9 mouse cellular contexts compared by ENCODE assay signal in the genomic region with DNA sequence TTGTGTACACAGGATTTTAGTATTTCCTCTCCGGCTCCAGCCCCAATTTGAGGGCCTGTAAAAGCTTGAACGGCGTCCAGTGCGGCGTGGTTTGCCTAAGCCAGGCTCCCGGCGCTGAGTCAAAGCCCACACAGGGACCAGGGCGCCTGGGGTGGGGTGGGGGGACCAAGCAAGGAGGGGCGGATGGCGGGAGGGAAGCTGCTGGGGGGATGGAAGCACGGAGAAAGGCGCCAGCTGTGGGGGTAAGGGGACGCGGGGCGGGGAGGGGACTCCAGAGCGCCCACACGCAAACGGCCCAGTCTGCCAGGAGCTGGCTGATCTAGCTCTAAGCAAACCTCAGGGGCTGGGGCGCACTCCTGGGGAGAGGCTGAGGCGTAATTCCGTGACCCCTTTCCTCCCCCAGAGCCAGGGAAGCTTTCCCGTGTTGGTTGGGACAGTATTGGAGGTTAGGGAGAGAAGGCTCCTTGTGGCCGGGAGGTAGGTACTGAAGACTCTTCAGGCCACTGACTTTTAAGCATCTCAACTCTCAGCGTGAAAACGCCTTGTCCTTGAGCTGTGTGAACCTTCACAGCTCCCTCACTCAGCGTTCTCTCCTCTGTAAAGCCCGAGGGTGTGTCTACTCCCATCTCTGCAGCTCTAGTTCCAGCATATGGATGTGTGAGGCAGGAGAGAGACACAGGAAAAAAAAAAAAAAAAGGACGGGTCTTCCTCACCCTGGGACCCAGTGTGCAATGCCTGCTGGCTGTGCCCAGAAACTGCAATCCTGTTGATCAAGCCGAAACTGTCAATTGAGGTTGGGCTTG. TPM values are rescaled to one million over a fixed set of nuclear protein-coding genes. Genes with fewer than 3 reads are reported as not detected.
DNase-seq lines count a peak whose midpoint lies in the region; ATAC-seq lines count a peak whose summit lies in the region.
"Had no signal": no experiment of that assay in that cellular context is flagged by ENCODE, and none has a peak within 500 bp of the region (broad histone marks: within the 10 kb centered on the region; RNA-seq: fewer than 3 reads in every experiment).

No protein-coding gene starts in this region.

- H3K27me3 ChIP-seq in embryonic facial prominence, embryonic 12.5 days = peaks cover 7% of the 10 kb centered on the region
- H3K27me3 ChIP-seq in heart, embryonic 13.5 days (replicated peaks) = 0 out of 2 replicates have a peak, but pooled peaks cover 3% of the 10 kb centered on the region
- peaks cover 62% of the 10 kb centered on the region for H3K27me3 ChIP-seq in midbrain, embryonic 12.5 days

- ATAC-seq in embryonic facial prominence, embryonic 12.5 days (ENCODE audit: insufficient number of reproducible peaks, insufficient read depth, low FRiP score, low TSS enrichment) = peak; percentile 39; the same call in 1 of the 2 replicates
- ATAC-seq in heart, embryonic 13.5 days (ENCODE audit: extremely low read depth, insufficient number of reproducible peaks, low FRiP score, low TSS enrichment) = 0 out of 2 replicates have a peak, but pooled peaks have one; percentile 29
- ATAC-seq in midbrain, embryonic 12.5 days (ENCODE audit: low FRiP score, low read depth) = peak; percentile 44; the same call in 1 of the 2 replicates

- H3K9ac ChIP-seq in embryonic facial prominence, embryonic 12.5 days = peak overlapping the region; percentile 39
- H3K9ac ChIP-seq in heart, embryonic 13.5 days = peak overlapping the region; percentile 75
- H3K9ac ChIP-seq in midbrain, embryonic 12.5 days (replicated peaks) = peak overlapping the region; percentile 47

- no peaks in the 10 kb centered on the region for H3K36me3 ChIP-seq in embryonic facial prominence, embryonic 12.5 days
- H3K36me3 ChIP-seq in heart, embryonic 13.5 days = no peaks in the 10 kb centered on the region
- no peaks in the 10 kb centered on the region for H3K36me3 ChIP-seq in midbrain, embryonic 12.5 days

- no peaks in the 10 kb centered on the region for H3K9me3 ChIP-seq in embryonic facial prominence, embryonic 12.5 days
- no peaks in the 10 kb centered on the region for H3K9me3 ChIP-seq in heart, embryonic 13.5 days
- H3K9me3 ChIP-seq in midbrain, embryonic 12.5 days = no peaks in the 10 kb centered on the region

- H3K4me1 ChIP-seq in embryonic facial prominence, embryonic 12.5 days = peaks cover 26% of the 10 kb centered on the region
- peaks cover 32% of the 10 kb centered on the region for H3K4me1 ChIP-seq in heart, embryonic 13.5 days
- peaks cover 10% of the 10 kb centered on the region for H3K4me1 ChIP-seq in midbrain, embryonic 12.5 days

- peak overlapping the region; percentile 47 for H3K4me2 ChIP-seq in embryonic facial prominence, embryonic 12.5 days (replicated peaks)
- H3K4me2 ChIP-seq in heart, embryonic 13.5 days = peak overlapping the region; percentile 64
- H3K4me2 ChIP-seq in midbrain, embryonic 12.5 days (replicated peaks) = peak overlapping the region; percentile 61

- peak overlapping the region; percentile 2 for H3K4me3 ChIP-seq in embryonic facial prominence, embryonic 12.5 days
- peak overlapping the region; percentile 31 for H3K4me3 ChIP-seq in heart, embryonic 13.5 days
- peak overlapping the region; percentile 29 for H3K4me3 ChIP-seq in midbrain, embryonic 12.5 days
- H3K4me3 ChIP-seq: erythroblast, embryonic 14.5 days had no signal

- 3% methylated on average over 29 of the region's 29 CpGs for WGBS in embryonic facial prominence, embryonic 12.5 days
- WGBS in heart, embryonic 13.5 days = 6% methylated on average over 28 of the region's 29 CpGs
- 3% methylated on average over 29 of the region's 29 CpGs for WGBS in midbrain, embryonic 12.5 days

- DNase-seq in adrenal gland, postnatal 25 days = peak; percentile 22
- DNase-seq in adrenal gland, postnatal 4 days (ENCODE audit: low spot score in 2 of 2) = no peak
- peak; percentile 86 for DNase-seq in kidney, postnatal 10 days
- DNase-seq in frontal cortex, postnatal 36 days (ENCODE audit: low spot score in 2 of 2) = no peak
- no peak for DNase-seq in cerebellum, postnatal 36 days

- H3K27ac ChIP-seq in embryonic facial prominence, embryonic 12.5 days = peak overlapping the region; percentile 73
- H3K27ac ChIP-seq in heart, embryonic 13.5 days (replicated peaks) = peak overlapping the region; percentile 33
- H3K27ac ChIP-seq in midbrain, embryonic 12.5 days (replicated peaks) = no peak overlapping the region

RNA-seq across cellular contexts. Expression of gene Atoh8, which starts 46.1 kb away (rescaled TPM):
- total RNA-seq in adrenal gland, postnatal 25 days (2021) = 2.2 and 3.3 TPM in 2 replicates
- total RNA-seq in adrenal gland, postnatal 4 days (2021) = 1 to 10 TPM; 3.8 to 4.1 TPM
- 16.4 and 18.6 TPM in 2 replicates for polyA plus RNA-seq in embryonic facial prominence, embryonic 12.5 days (2016; fragmentation: Nextera tagmentation; extraction: Ambion mirVana)
- 13.3 and 13.7 TPM in 2 replicates for polyA plus RNA-seq in heart, embryonic 13.5 days (2015; fragmentation: Nextera tagmentation; extraction: Ambion mirVana)
- polyA plus RNA-seq in midbrain, embryonic 12.5 days (2016; fragmentation: Nextera tagmentation; extraction: Ambion mirVana) = 6.2 and 8.6 TPM in 2 replicates
- polyA plus RNA-seq: erythroblast, embryonic 14.5 days had no signal

Comparison
In these comparisons a context has a peak if more than half of its experiments do, and no peak if none do; other contexts are left out.
1. DNase-seq: peak in adrenal gland, postnatal 25 days (single experiment) and kidney, postnatal 10 days (single experiment); none in adrenal gland, postnatal 4 days (0 of 2), frontal cortex, postnatal 36 days (0 of 2) and cerebellum, postnatal 36 days (0 of 2).
2. Peak in every context shown above with its lines, with median percentiles within 50 percentile points of each other: ATAC-seq, H3K4me2 ChIP-seq, H3K4me3 ChIP-seq and H3K9ac ChIP-seq.